Mouse (Mus musculus): Measurements from ENCODE around the gene Polr2m. TPM values are rescaled to one million over a fixed set of nuclear protein-coding genes. Genes with fewer than 3 reads are reported as not detected.

Polr2m gene
- total RNA-seq, 2 experiments from 2014 or later, result 190 to 225 TPM

GRCm38 (mm10) chr9:71478596-71478995 is 7.1 kb downstream of the Polr2m start:
- intact Hi-C loops (cut with DNase I), result no loop called here
- DNase-seq (ENCODE audit: low spot score in 2 of 2), result no peak

- intact Hi-C loops (cut with DNase I), result no loop called here
- DNase-seq (ENCODE audit: low spot score in 2 of 2), result no peak
Measured at GRCm38 (mm10) chr9:71476601-71477000, 9.1 kb downstream of the Polr2m start.

GRCm38 (mm10) chr9:71475536-71475935 is 10.2 kb downstream of the Polr2m start:
- intact Hi-C loops (cut with DNase I), result no loop called here
- DNase-seq (ENCODE audit: low spot score in 2 of 2), result no peak

GRCm38 (mm10) chr9:71467434-71467833 is 18.3 kb downstream of the Polr2m start:
- intact Hi-C loops (cut with DNase I), result no loop called here
- no peak for DNase-seq (ENCODE audit: low spot score in 2 of 2)

- intact Hi-C loops (cut with DNase I), result no loop called here
- no peak for DNase-seq (ENCODE audit: low spot score in 2 of 2)
Measured at GRCm38 (mm10) chr9:71466111-71466510, 19.6 kb downstream of the Polr2m start.

- intact Hi-C loops (cut with DNase I), result no loop called here
- DNase-seq (ENCODE audit: low spot score in 2 of 2), result no peak
Measured at GRCm38 (mm10) chr9:71463072-71463667, 22.6 kb downstream of the Polr2m start.

- intact Hi-C loops (cut with DNase I), result no loop called here
- DNase-seq (ENCODE audit: low spot score in 2 of 2), result no peak
Measured at GRCm38 (mm10) chr9:71456738-71457137, 29.0 kb downstream of the Polr2m start.

- intact Hi-C loops (cut with DNase I), result no loop called here
- DNase-seq (ENCODE audit: low spot score in 2 of 2), result no peak
Measured at GRCm38 (mm10) chr9:71453917-71454316, 31.8 kb downstream of the Polr2m start.

GRCm38 (mm10) chr9:71453352-71453751 is 32.4 kb downstream of the Polr2m start:
- no peak for DNase-seq (ENCODE audit: low spot score in 2 of 2)
- intact Hi-C loops (cut with DNase I), result no loop called here

- intact Hi-C loops (cut with DNase I), result no loop called here
- DNase-seq (ENCODE audit: low spot score in 2 of 2), result no peak
Measured at GRCm38 (mm10) chr9:71450626-71451025, 35.1 kb downstream of the Polr2m start.

GRCm38 (mm10) chr9:71447573-71447972 is 38.2 kb downstream of the Polr2m start:
- intact Hi-C loops (cut with DNase I), result loop anchor here (10.0 kb wide), 2 partner anchors 93 to 233 kb away; partner anchors contain the start of gene Aldh1a2
- peak; percentile 46 to 65 for DNase-seq (ENCODE audit: low spot score in 2 of 2)

- no peak for DNase-seq (ENCODE audit: low spot score in 2 of 2)
- intact Hi-C loops (cut with DNase I), result loop anchor here (10.0 kb wide), 2 partner anchors 91 to 231 kb away; partner anchors contain the start of gene Aldh1a2
Measured at GRCm38 (mm10) chr9:71445308-71445707, 40.4 kb downstream of the Polr2m start.

- no peak for DNase-seq (ENCODE audit: low spot score in 2 of 2)
- intact Hi-C loops (cut with DNase I), result no loop called here
Measured at GRCm38 (mm10) chr9:71438146-71438545, 47.6 kb downstream of the Polr2m start.

Other genes with a start within 250 kb of the Polr2m start
- 1 to 10 TPM in 1 of 2 experiments, under 1 TPM in 1; 0.86 to 3.1 TPM for gene Myzap, start 106.4 kb upstream of the Polr2m start, total RNA-seq (2021)

All from left cerebral cortex, postnatal 36 days (tissue).